Mouse (Mus musculus): ENCODE measurements around the gene Igfbpl1. TPM values are rescaled to one million over a fixed set of nuclear protein-coding genes. Genes with fewer than 3 reads are reported as not detected.

Igfbpl1 gene
- polyA plus RNA-seq, 1 experiment from 2014 or later = not detected

DNA sequence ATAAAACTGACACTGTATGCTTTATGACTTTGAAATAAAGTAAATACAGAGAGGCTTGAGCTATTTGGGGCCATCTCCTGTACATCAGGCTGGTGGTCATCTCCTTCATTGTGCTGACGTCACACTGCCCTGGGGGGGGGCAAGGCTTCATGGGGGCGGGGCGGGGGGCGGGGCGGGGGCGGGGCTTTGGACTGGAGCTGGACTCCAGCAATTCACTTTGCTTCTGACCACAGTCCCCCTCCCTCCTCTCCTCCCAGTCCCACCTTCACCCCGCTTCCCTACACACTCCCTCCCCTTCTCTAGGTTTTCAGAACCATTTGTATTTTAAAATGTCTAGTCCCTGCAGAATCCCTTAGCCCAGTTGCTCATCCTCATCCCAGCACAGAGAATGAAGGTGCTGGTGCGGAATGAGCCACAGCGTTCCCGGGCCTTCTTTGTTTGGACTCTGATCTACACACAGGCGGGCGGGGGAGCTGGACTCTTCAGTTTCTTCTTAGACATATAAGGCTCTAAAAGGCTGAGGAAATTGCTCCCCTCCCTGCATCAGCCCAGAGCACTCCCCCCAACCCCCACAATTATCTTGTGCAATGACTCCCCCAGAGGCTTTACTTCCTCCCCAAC, 31.4 kb downstream of the Igfbpl1 start:
- CTCF ChIA-PET = no interaction called here
- POLR2A ChIA-PET = no interaction called here

DNA sequence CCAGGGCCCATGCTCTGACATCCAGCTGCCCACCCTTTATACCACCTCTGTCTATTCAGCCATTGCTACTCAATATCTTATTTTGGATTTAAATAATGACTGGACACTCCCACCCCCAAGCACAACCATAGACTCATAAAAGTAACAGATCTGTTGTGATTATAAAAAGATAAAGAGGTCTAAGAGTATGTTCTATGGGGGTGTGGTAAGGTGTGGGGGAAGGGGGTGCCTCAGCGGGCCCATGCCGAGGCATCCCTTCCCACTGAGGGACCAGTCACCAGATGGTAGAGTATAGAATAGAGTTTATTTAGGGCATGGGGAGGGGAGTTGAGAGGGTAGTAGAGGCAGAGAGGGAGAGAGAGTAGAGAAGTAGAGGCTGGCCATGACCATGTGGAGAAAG, 36.7 kb downstream of the Igfbpl1 start:
- no peak for ATAC-seq
- CTCF ChIA-PET = no interaction called here
- H3K27me3 ChIP-seq = peaks cover 7% of the 10 kb centered on the region

More for the DNA sequence above, 31.4 kb downstream of the Igfbpl1 start:
- in situ Hi-C loops (cut with MboI; ENCODE audit: low pct_unique_long_range_greater_than_20kb) = loop anchor here (25.0 kb wide), 1 partner anchor 383 kb away; the partner anchor contains the start of gene Slc25a51
- no peak for ATAC-seq
- peaks cover 7% of the 10 kb centered on the region for H3K27me3 ChIP-seq
- no peak for TF ChIP-seq CTCF (IDR thresholded peaks at IDR 0.05)
- DNase-seq (ENCODE audit: low read depth, low spot score) = no peak

GRCm38 (mm10) chr4:45789263-45789958, 37.3 kb downstream of the Igfbpl1 start:
- DNase-seq (ENCODE audit: low read depth, low spot score) = no peak
- no peak for ATAC-seq
- ChIA-PET POLR2A (no interaction called here), CTCF (no interaction called here)
- peaks cover 7% of the 10 kb centered on the region for H3K27me3 ChIP-seq
- in situ Hi-C loops (cut with MboI; ENCODE audit: low pct_unique_long_range_greater_than_20kb) = loop anchor here (25.0 kb wide), 1 partner anchor 377 kb away; the partner anchor contains the start of gene Slc25a51
- no peak for TF ChIP-seq CTCF (IDR thresholded peaks at IDR 0.05)

More for the DNA sequence above, 36.7 kb downstream of the Igfbpl1 start:
- TF ChIP-seq CTCF (IDR thresholded peaks at IDR 0.05) = no peak
- POLR2A ChIA-PET = no interaction called here
- in situ Hi-C loops (cut with MboI; ENCODE audit: low pct_unique_long_range_greater_than_20kb) = loop anchor here (25.0 kb wide), 1 partner anchor 378 kb away; the partner anchor contains the start of gene Slc25a51
- DNase-seq (ENCODE audit: low read depth, low spot score) = no peak

GRCm38 (mm10) chr4:45788446-45789081, 38.2 kb downstream of the Igfbpl1 start:
- CTCF ChIA-PET = no interaction called here
- ATAC-seq (no peak), DNase-seq (ENCODE audit: low read depth, low spot score) (no peak)
- H3K27me3 ChIP-seq = peaks cover 5% of the 10 kb centered on the region
- in situ Hi-C loops (cut with MboI; ENCODE audit: low pct_unique_long_range_greater_than_20kb) = loop anchor here (25.0 kb wide), 1 partner anchor 376 kb away; the partner anchor contains the start of gene Slc25a51
- no peak for TF ChIP-seq CTCF (IDR thresholded peaks at IDR 0.05)
- POLR2A ChIA-PET = no interaction called here

- H3K27me3 ChIP-seq = no peaks in the 10 kb centered on the region
- ChIA-PET CTCF (no interaction called here), POLR2A (no interaction called here)
- no peak for DNase-seq (ENCODE audit: low read depth, low spot score)
- TF ChIP-seq CTCF (IDR thresholded peaks at IDR 0.05) = no peak
- in situ Hi-C loops (cut with MboI; ENCODE audit: low pct_unique_long_range_greater_than_20kb) = loop anchor here (25.0 kb wide), 1 partner anchor 374 kb away; the partner anchor contains the start of gene Slc25a51
- no peak for ATAC-seq
These were observed 40.0 kb downstream of the Igfbpl1 start for GRCm38 (mm10) chr4:45786674-45787073.

DNA sequence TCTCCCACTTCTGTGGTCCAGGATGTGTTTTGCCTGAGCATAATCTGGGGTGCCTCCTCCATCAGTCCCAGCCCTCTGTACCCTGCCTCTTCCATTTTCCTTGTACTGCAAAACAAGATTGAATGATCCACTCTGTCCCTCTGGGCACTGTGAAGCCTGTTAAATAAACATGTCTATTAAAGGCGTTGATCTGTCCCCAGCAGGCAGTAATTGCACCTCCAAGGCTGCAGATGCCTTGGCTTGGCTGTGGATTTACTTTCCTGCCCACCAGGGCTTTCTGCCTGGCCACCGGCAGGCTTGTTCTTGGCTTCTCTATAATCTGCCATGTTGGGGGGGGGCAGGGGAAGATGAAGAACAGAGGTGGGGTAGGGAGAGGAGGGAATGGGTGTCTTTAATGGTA, 40.8 kb downstream of the Igfbpl1 start:
- no peaks in the 10 kb centered on the region for H3K27me3 ChIP-seq

DNA sequence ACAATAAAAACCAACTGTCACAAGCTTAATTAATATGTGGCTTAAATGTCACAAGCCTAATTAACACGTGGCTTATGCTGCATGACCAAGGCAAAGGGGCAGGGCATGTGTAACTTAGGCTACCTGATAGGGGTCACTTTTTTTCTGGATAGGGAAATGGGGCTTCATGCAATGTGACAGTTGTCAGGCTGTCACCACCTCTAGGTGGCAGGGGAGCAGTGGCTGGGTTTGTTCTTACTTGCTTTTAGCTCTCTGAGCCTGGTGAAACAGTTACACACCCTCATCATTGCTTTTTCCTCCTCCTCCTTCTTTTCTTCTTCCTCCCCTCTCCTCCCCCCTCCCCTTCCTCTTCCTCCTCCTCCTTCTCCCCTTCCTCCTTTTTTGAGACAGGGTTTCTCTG, 43.1 kb downstream of the Igfbpl1 start:
- ATAC-seq = no peak
- ChIA-PET CTCF (no interaction called here), POLR2A (no interaction called here)
- in situ Hi-C loops (cut with MboI; ENCODE audit: low pct_unique_long_range_greater_than_20kb) = loop anchor here (25.0 kb wide), 1 partner anchor 371 kb away; the partner anchor contains the start of gene Slc25a51
- DNase-seq (ENCODE audit: low read depth, low spot score) = no peak
- no peak for TF ChIP-seq CTCF (IDR thresholded peaks at IDR 0.05)
- H3K27me3 ChIP-seq = no peaks in the 10 kb centered on the region

More for the DNA sequence above, 40.8 kb downstream of the Igfbpl1 start:
- DNase-seq (ENCODE audit: low read depth, low spot score) (no peak), ATAC-seq (no peak)
- ChIA-PET CTCF (no interaction called here), POLR2A (no interaction called here)
- no peak for TF ChIP-seq CTCF (IDR thresholded peaks at IDR 0.05)
- in situ Hi-C loops (cut with MboI; ENCODE audit: low pct_unique_long_range_greater_than_20kb) = loop anchor here (25.0 kb wide), 1 partner anchor 374 kb away; the partner anchor contains the start of gene Slc25a51

DNA sequence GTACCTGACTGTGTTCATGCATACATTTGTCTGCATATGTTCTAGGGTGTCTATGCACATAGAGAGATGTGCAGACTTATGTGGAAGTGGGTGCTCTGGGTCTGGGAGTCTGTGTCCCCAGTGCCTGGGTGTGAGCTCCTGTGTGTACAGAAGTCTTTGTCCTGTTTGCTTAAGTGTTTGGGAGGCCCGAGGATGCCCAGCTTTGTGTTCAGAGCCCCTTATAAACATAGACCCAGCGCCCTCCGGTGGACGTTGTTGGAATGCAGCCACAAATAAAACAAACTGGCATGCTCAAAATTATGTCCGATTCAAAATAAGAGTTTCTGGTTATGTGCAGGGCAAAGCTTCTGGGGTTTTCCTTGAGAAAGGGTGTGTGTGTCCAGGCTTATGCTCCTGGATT, 55.1 kb downstream of the Igfbpl1 start:
- POLR2A ChIA-PET = interaction anchor here (0.7 kb wide), 1 partner anchor 42 kb away, joined by 4 read pairs; no protein-coding TSS in a partner anchor
- DNase-seq (ENCODE audit: low read depth, low spot score) (peak; percentile 6), ATAC-seq (no peak)
- TF ChIP-seq CTCF (IDR thresholded peaks at IDR 0.05) = no peak
- in situ Hi-C loops (cut with MboI; ENCODE audit: low pct_unique_long_range_greater_than_20kb) = no loop called here
- CTCF ChIA-PET = interaction anchor here (1.1 kb wide), 1 partner anchor 363 kb away, joined by 3 read pairs; the partner anchor contains the start of gene Slc25a51
- H3K27me3 ChIP-seq = no peaks in the 10 kb centered on the region

DNA sequence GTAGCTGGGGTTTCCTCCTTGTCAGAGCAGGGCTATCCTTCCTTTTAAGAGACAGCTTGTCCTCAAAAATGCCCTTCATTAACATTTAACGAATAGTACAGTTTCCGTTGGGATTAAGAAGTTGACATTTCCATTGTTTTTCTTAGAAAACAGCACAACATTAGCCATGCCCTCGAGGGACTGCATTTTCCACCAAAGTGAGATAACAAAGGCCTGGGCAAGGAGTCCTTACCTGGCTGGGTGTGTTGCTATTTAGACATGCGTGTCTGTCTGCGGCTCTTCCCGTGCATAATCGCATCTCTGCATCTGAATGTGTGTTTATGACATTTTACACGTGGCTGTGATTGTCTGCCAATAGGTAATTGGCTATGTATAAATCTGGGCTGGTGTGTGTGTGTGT, 55.5 kb downstream of the Igfbpl1 start:
- DNase-seq (ENCODE audit: low read depth, low spot score) = no peak
- POLR2A ChIA-PET = interaction anchor here (0.6 to 0.7 kb wide), 2 partner anchors 41 to 383 kb away, joined by 4 to 9 read pairs; no protein-coding TSS in a partner anchor
- no peak for TF ChIP-seq CTCF (IDR thresholded peaks at IDR 0.05)
- ATAC-seq = no peak
- CTCF ChIA-PET = interaction anchor here (1.1 to 1.2 kb wide), 2 partner anchors 353 to 363 kb away, joined by 3 to 4 read pairs; partner anchors contain the start of gene Slc25a51
- in situ Hi-C loops (cut with MboI; ENCODE audit: low pct_unique_long_range_greater_than_20kb) = no loop called here
- H3K27me3 ChIP-seq = no peaks in the 10 kb centered on the region

GRCm38 (mm10) chr4:45770638-45771033, 56.1 kb downstream of the Igfbpl1 start:
- no peaks in the 10 kb centered on the region for H3K27me3 ChIP-seq
- no peak for TF ChIP-seq CTCF (IDR thresholded peaks at IDR 0.05)
- DNase-seq (ENCODE audit: low read depth, low spot score) (no peak), ATAC-seq (no peak)
- CTCF ChIA-PET = interaction anchor here (1.1 to 1.3 kb wide), 3 partner anchors 11 to 362 kb away, joined by 3 to 4 read pairs (median 4); partner anchors contain the start of gene Slc25a51
- POLR2A ChIA-PET = interaction anchor here (0.6 kb wide), 1 partner anchor 383 kb away, joined by 9 read pairs; no protein-coding TSS in a partner anchor
- in situ Hi-C loops (cut with MboI; ENCODE audit: low pct_unique_long_range_greater_than_20kb) = no loop called here

Measured in Patski (cell line).